Mouse (Mus musculus) hindbrain, embryonic 11.5 days (tissue): ENCODE data around the gene Ebpl. TPM values are rescaled to one million over a fixed set of nuclear protein-coding genes. Genes with fewer than 3 reads are reported as not detected.

Source experiments
- ATAC-seq: fragments of 200-750 bp; cut with Nextera tagmentation; 2 replicates; pipeline ENCODE4 v1.8.0; 2017; ENCODE audit warnings: mild to moderate bottlenecking, moderate TSS enrichment, moderate library complexity; ENCODE audit not compliant: low FRiP score
- DNase-seq: peaks from one replicate; pipeline ENCODE4 v3.0.0-alpha.2; 2015; ENCODE audit warnings: low spot score
- H3K27ac ChIP-seq: fragments of 300-500 bp; sonication (generic); 2 replicates; pipeline ENCODE4 v1.5.1; 2014; ENCODE audit warnings: mild to moderate bottlenecking, low read depth, low read length
- H3K27me3 ChIP-seq: fragments of 300-500 bp; sonication (generic); 2 replicates; pipeline ENCODE4 v1.6.1; 2014; ENCODE audit warnings: mild to moderate bottlenecking, low read length, moderate library complexity, mixed read lengths; ENCODE audit not compliant: control insufficient read depth, insufficient read depth
- H3K36me3 ChIP-seq: fragments of 300-500 bp; sonication (generic); 2 replicates; pipeline ENCODE4 v1.6.1; 2014; ENCODE audit warnings: mild to moderate bottlenecking, low read length, moderate library complexity, mixed read lengths; ENCODE audit not compliant: control insufficient read depth, insufficient read depth
- H3K4me1 ChIP-seq: fragments of 300-500 bp; sonication (generic); replicated peaks from 2 replicates; pipeline ENCODE4 v1.6.1; 2014; ENCODE audit warnings: low read length, mixed read lengths; ENCODE audit not compliant: control insufficient read depth, insufficient read depth
- H3K4me2 ChIP-seq: fragments of 300-500 bp; sonication (generic); replicated peaks from 2 replicates; pipeline ENCODE4 v1.6.1; 2014; ENCODE audit warnings: mild to moderate bottlenecking, low read depth, low read length
- H3K4me3 ChIP-seq: fragments of 300-500 bp; sonication (generic); 2 replicates; pipeline ENCODE4 v1.5.1; 2014; ENCODE audit warnings: low read depth, low read length
- H3K9ac ChIP-seq: fragments of 300-500 bp; sonication (generic); 2 replicates; pipeline ENCODE4 v1.6.1; 2014; ENCODE audit warnings: low read depth, low read length
- H3K9me3 ChIP-seq: fragments of 300-500 bp; sonication (generic); 2 replicates; pipeline ENCODE4 v1.6.1; 2016; ENCODE audit warnings: low read length; ENCODE audit not compliant: control insufficient read depth
- WGBS: fragments of 180-500 bp; shearing (Covaris S2); extraction: QIAGEN DNeasy Blood & Tissue Kit; methylation state at CpG from one replicate; pipeline ENCODE4 v1.1.7; 2014; 5-methylcytosine and 5-hydroxymethylcytosine counted together
- polyA plus RNA-seq: library from polyadenylated mRNA; unstranded; fragments of >200 nt; fragmentation: Nextera tagmentation; extraction: Ambion mirVana; gene quantifications from 2 replicates; pipeline ENCODE4 v1.2.1, GENCODE M21; 2014

Gene Ebpl
- 9.2 and 10.3 TPM in 2 replicates for polyA plus RNA-seq

GRCm38 (mm10) chr14:61360131-61360980 is at the start of gene Ebpl:
Gene Ebpl, minus strand, starts transcription at chr14:61360439.
- 1% methylated on average over 40 of the region's 40 CpGs for WGBS
- Histone ChIP-seq H3K4me3 (peak within 1 kb of the TSS; percentile 56), H3K9ac (peak within 1 kb of the TSS; percentile 79), H3K27me3 (no peaks in the 10 kb centered on the region), H3K4me1 (no peaks in the 10 kb centered on the region), H3K27ac (peak within 1 kb of the TSS; percentile 37; the same call in 1 of the 2 replicates), H3K4me2 (peak within 1 kb of the TSS; percentile 57), H3K36me3 (no peaks in the 10 kb centered on the region), H3K9me3 (no peaks in the 10 kb centered on the region)
- peak; percentile 95 for ATAC-seq
- DNase-seq: peak; percentile 92

GRCm38 (mm10) chr14:61410020-61410419 is 49.8 kb upstream of the Ebpl start:
- Histone ChIP-seq H3K4me2 (no peak overlapping the region), H3K27ac (no peak overlapping the region), H3K36me3 (no peaks in the 10 kb centered on the region), H3K4me1 (no peaks in the 10 kb centered on the region), H3K9ac (no peak overlapping the region), H3K27me3 (no peaks in the 10 kb centered on the region), H3K4me3 (no peak overlapping the region), H3K9me3 (no peaks in the 10 kb centered on the region)
- DNase-seq (no peak), ATAC-seq (no peak)
- WGBS: 75% methylated on average over 2 of the region's 2 CpGs

GRCm38 (mm10) chr14:61407055-61407454 is 46.8 kb upstream of the Ebpl start:
- no peak overlapping the region for H3K9ac ChIP-seq
- H3K4me2 ChIP-seq: no peak overlapping the region
- no peaks in the 10 kb centered on the region for H3K4me1 ChIP-seq
- no peak overlapping the region for H3K27ac ChIP-seq
- whole genome bisulfite sequencing: 93% methylated on average over 3 of the region's 3 CpGs
- H3K27me3 ChIP-seq: no peaks in the 10 kb centered on the region
- no peak for DNase-seq
- no peak for ATAC-seq
- no peaks in the 10 kb centered on the region for H3K9me3 ChIP-seq
- H3K36me3 ChIP-seq: no peaks in the 10 kb centered on the region
- no peak overlapping the region for H3K4me3 ChIP-seq

DNA sequence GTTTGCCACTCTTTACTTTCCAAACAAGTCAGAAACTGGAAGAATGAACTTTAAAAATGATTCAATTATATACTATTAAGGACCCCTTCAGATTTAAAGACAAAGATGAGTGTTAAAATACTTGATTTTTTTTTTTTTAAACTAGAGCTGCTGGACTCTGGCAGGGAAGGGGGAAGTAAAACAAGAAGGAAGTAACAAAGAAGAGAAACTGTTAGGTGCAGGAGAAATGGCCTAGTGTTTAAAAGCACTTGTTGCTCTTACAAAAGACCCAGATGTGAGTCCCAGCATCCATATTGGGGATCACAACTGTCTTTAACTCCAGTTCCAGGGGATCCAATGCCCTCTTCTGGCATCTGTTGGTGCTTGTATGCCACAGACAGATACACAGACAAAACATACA is 45.5 kb upstream of the Ebpl start:
- H3K4me1 ChIP-seq: no peaks in the 10 kb centered on the region
- ATAC-seq (no peak), DNase-seq (no peak)
- no peak overlapping the region for H3K4me2 ChIP-seq
- no peak overlapping the region for H3K27ac ChIP-seq
- H3K9me3 ChIP-seq: no peaks in the 10 kb centered on the region
- H3K4me3 ChIP-seq: no peak overlapping the region
- no peaks in the 10 kb centered on the region for H3K27me3 ChIP-seq
- no peaks in the 10 kb centered on the region for H3K36me3 ChIP-seq
- no peak overlapping the region for H3K9ac ChIP-seq

GRCm38 (mm10) chr14:61404941-61405340 is 44.7 kb upstream of the Ebpl start:
- DNase-seq: peak; percentile 11
- 73% methylated on average over 3 of the region's 3 CpGs for WGBS

GRCm38 (mm10) chr14:61394745-61395144 is 34.5 kb upstream of the Ebpl start:
- DNase-seq (no peak), ATAC-seq (no peak)
- H3K9ac ChIP-seq: no peak overlapping the region
- WGBS: 87% methylated on average over 6 of the region's 6 CpGs
- H3K27me3 ChIP-seq: no peaks in the 10 kb centered on the region
- H3K36me3 ChIP-seq: no peaks in the 10 kb centered on the region
- H3K9me3 ChIP-seq: no peaks in the 10 kb centered on the region
- no peak overlapping the region for H3K4me3 ChIP-seq
- H3K4me1 ChIP-seq: no peaks in the 10 kb centered on the region
- H3K4me2 ChIP-seq: no peak overlapping the region
- H3K27ac ChIP-seq: no peak overlapping the region

More at GRCm38 (mm10) chr14:61404941-61405340, 44.7 kb upstream of the Ebpl start:
- Histone ChIP-seq H3K4me1 (no peaks in the 10 kb centered on the region), H3K27ac (no peak overlapping the region), H3K9ac (no peak overlapping the region), H3K4me2 (no peak overlapping the region), H3K27me3 (no peaks in the 10 kb centered on the region), H3K9me3 (no peaks in the 10 kb centered on the region), H3K36me3 (peaks cover 3% of the 10 kb centered on the region; the same call in 1 of the 2 replicates), H3K4me3 (no peak overlapping the region)
- no peak for ATAC-seq

DNA sequence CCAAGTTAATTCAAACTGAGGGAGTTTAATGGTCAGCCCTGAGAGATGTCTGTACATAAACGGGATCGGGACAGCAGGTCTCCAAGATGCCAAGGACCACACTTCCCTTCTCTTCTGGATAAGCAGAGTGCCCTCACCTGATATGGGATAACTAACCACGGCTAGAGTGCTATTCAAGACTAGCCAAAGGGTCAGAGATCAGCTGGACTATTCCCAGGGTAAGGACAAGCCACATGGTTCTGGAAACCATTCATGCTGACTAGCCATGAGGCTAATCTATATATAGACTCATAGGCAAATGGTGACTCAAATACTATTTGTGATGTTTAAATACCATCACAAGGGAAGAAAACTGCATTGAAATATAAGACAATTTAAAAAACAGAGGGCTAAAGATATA is 30.3 kb upstream of the Ebpl start:
- DNase-seq: no peak
- no peak for ATAC-seq
- no peaks in the 10 kb centered on the region for H3K36me3 ChIP-seq
- H3K9ac ChIP-seq: no peak overlapping the region
- no peaks in the 10 kb centered on the region for H3K4me1 ChIP-seq
- H3K4me3 ChIP-seq: no peak overlapping the region
- H3K9me3 ChIP-seq: no peaks in the 10 kb centered on the region
- 89% methylated on average over 3 of the region's 3 CpGs for WGBS
- no peak overlapping the region for H3K27ac ChIP-seq
- no peak overlapping the region for H3K4me2 ChIP-seq
- no peaks in the 10 kb centered on the region for H3K27me3 ChIP-seq

GRCm38 (mm10) chr14:61367290-61367689 is 7.1 kb upstream of the Ebpl start:
- no peak for DNase-seq
- H3K27ac ChIP-seq: no peak overlapping the region
- H3K36me3 ChIP-seq: 0 out of 2 replicates have a peak, but pooled peaks cover 4% of the 10 kb centered on the region
- H3K4me2 ChIP-seq: no peak overlapping the region
- no peak overlapping the region for H3K9ac ChIP-seq
- H3K4me3 ChIP-seq: no peak overlapping the region
- H3K27me3 ChIP-seq: no peaks in the 10 kb centered on the region
- H3K4me1 ChIP-seq: no peaks in the 10 kb centered on the region
- H3K9me3 ChIP-seq: no peaks in the 10 kb centered on the region
- no peak for ATAC-seq
- 92% methylated on average over 2 of the region's 2 CpGs for WGBS

GRCm38 (mm10) chr14:61364656-61365055 is 4.4 kb upstream of the Ebpl start:
- no peaks in the 10 kb centered on the region for H3K4me1 ChIP-seq
- ATAC-seq (no peak), DNase-seq (no peak)
- 84% methylated on average over 3 of the region's 3 CpGs for WGBS
- H3K9ac ChIP-seq: no peak overlapping the region
- H3K9me3 ChIP-seq: no peaks in the 10 kb centered on the region
- no peak overlapping the region for H3K4me3 ChIP-seq
- no peaks in the 10 kb centered on the region for H3K27me3 ChIP-seq
- H3K36me3 ChIP-seq: 0 out of 2 replicates have a peak, but pooled peaks cover 4% of the 10 kb centered on the region
- no peak overlapping the region for H3K4me2 ChIP-seq
- no peak overlapping the region for H3K27ac ChIP-seq
